Mouse (Mus musculus): ENCODE data around the gene Elmod3.
"Not testable (repeated sequence)": the region's sequence is repeated elsewhere in the genome, so short reads cannot be mapped to it uniquely, and the experiment has no call there.

Elmod3 gene

GRCm38 (mm10) chr6:72534035-72534809 lies 64.0 kb downstream of the Elmod3 start:
- DNase-seq (ENCODE audit: low read depth, low spot score), result no peak

GRCm38 (mm10) chr6:72533555-72533954 lies 64.7 kb downstream of the Elmod3 start:
- DNase-seq (ENCODE audit: low read depth, low spot score), result not testable (repeated sequence)

- DNase-seq (ENCODE audit: low read depth, low spot score), result no peak
Observed at GRCm38 (mm10) chr6:72532580-72532979, 65.6 kb downstream of the Elmod3 start.

- DNase-seq (ENCODE audit: low read depth, low spot score), result no peak
Observed at GRCm38 (mm10) chr6:72528410-72529151, 69.6 kb downstream of the Elmod3 start.

GRCm38 (mm10) chr6:72527070-72527469 lies 71.1 kb downstream of the Elmod3 start:
- DNase-seq (ENCODE audit: low read depth, low spot score), result no peak

GRCm38 (mm10) chr6:72524160-72524559 lies 74.1 kb downstream of the Elmod3 start:
- no peak for DNase-seq (ENCODE audit: low read depth, low spot score)

GRCm38 (mm10) chr6:72523222-72523621 lies 75.0 kb downstream of the Elmod3 start:
- DNase-seq (ENCODE audit: low read depth, low spot score), result no peak

- no peak for DNase-seq (ENCODE audit: low read depth, low spot score)
Observed at GRCm38 (mm10) chr6:72522288-72522687, 75.9 kb downstream of the Elmod3 start.

- DNase-seq (ENCODE audit: low read depth, low spot score), result no peak
Observed at GRCm38 (mm10) chr6:72521607-72522006, 76.6 kb downstream of the Elmod3 start, which contains the start of gene Sh2d6. Gene Sh2d6, minus strand, starts transcription at chr6:72521707.

GRCm38 (mm10) chr6:72520904-72521303 lies 77.3 kb downstream of the Elmod3 start:
- no peak for DNase-seq (ENCODE audit: low read depth, low spot score)

GRCm38 (mm10) chr6:72519892-72520663 lies 78.1 kb downstream of the Elmod3 start:
- DNase-seq (ENCODE audit: low read depth, low spot score), result no peak

GRCm38 (mm10) chr6:72519303-72519702 lies 78.9 kb downstream of the Elmod3 start:
- no peak for DNase-seq (ENCODE audit: low read depth, low spot score)

GRCm38 (mm10) chr6:72518842-72519241 lies 79.4 kb downstream of the Elmod3 start:
- DNase-seq (ENCODE audit: low read depth, low spot score), result no peak
